Mouse (Mus musculus) CH12.LX (cell line): ENCODE results near the gene Mrps33. TPM values are rescaled to one million over a fixed set of nuclear protein-coding genes. Genes with fewer than 3 reads are reported as not detected.

Experiments
- DNase-seq: peaks from one replicate; pipeline ENCODE4 v3.0.0-alpha.2; 2013; ENCODE audit errors: extremely low read depth
- H3K27ac ChIP-seq: 2 replicates; pipeline ENCODE4 v1.5.1; 2012; ENCODE audit warnings: low read depth, mild to moderate bottlenecking, control low read depth, moderate library complexity; ENCODE audit not compliant: insufficient read depth
- H3K27me3 ChIP-seq: replicated peaks from 2 replicates; pipeline ENCODE3; 2012; ENCODE audit warnings: inconsistent platforms
- H3K36me3 ChIP-seq, 2 experiments: replicated peaks in 1 of 2; 2 replicates each; pipeline versions ENCODE3 to v1.6.1; 2012; ENCODE audit warnings: inconsistent platforms in 1 of 2, low read length in 1 of 2, mild to moderate bottlenecking in 1 of 2, mixed read lengths in 1 of 2, moderate library complexity in 1 of 2; ENCODE audit not compliant: control insufficient read depth in 1 of 2, insufficient read depth in 1 of 2
- H3K4me1 ChIP-seq, 2 experiments: 2 replicates each; pipeline ENCODE4 v1.6.1; 2012; ENCODE audit warnings: inconsistent platforms in 1 of 2, moderate library complexity in 1 of 2; ENCODE audit not compliant: insufficient read depth in 2 of 2, control insufficient read depth in 1 of 2
- H3K4me2 ChIP-seq: 2 replicates; pipeline ENCODE4 v1.6.1; 2012; ENCODE audit warnings: low read depth, mild to moderate bottlenecking, control low read depth; ENCODE audit not compliant: poor library complexity, insufficient read depth, severe bottlenecking
- H3K4me3 ChIP-seq, 3 experiments: fragments of 150-350 bp in 1 of 3; sonication (generic) in 1 of 3; replicated peaks in 1 of 3; 2 replicates each; pipeline versions ENCODE3 to v1.5.1; 2011 to 2012; ENCODE audit warnings: low read depth in 2 of 3, low read length in 2 of 3, mild to moderate bottlenecking in 2 of 3, moderate library complexity in 2 of 3, control low read depth in 1 of 3, improper control_type of control experiment in 1 of 3, inconsistent platforms in 1 of 3, mixed read lengths in 1 of 3; ENCODE audit not compliant: poor library complexity in 1 of 3
- H3K79me2 ChIP-seq: replicated peaks from 2 replicates; pipeline ENCODE4 v1.6.1; 2012; ENCODE audit warnings: mild to moderate bottlenecking, moderate library complexity; ENCODE audit not compliant: control insufficient read depth, poor library complexity, insufficient read depth, severe bottlenecking; ENCODE audit errors: extremely low read depth
- H3K9ac ChIP-seq: 2 replicates; pipeline ENCODE4 v1.6.1; 2012; ENCODE audit warnings: low read depth, mild to moderate bottlenecking, control low read depth, moderate library complexity; ENCODE audit not compliant: insufficient read depth
- H3K9me3 ChIP-seq: replicated peaks from 2 replicates; pipeline ENCODE3; 2012; ENCODE audit warnings: low read length, inconsistent platforms, mixed read lengths
- CHD1 ChIP-seq: IDR thresholded peaks from 2 replicates; pipeline ENCODE4 v1.6.1; 2012; ENCODE audit warnings: low read depth, low read length, improper control_type of control experiment, inconsistent platforms
- CHD2 ChIP-seq: IDR thresholded peaks from 2 replicates; pipeline ENCODE4 v1.6.1; 2011; ENCODE audit warnings: low read length, improper control_type of control experiment
- E2F4 ChIP-seq: IDR thresholded peaks from 2 replicates; pipeline ENCODE4 v1.6.1; 2011; ENCODE audit warnings: low read depth, low read length, improper control_type of control experiment; ENCODE audit not compliant: insufficient replicate concordance
- ELF1 ChIP-seq: IDR thresholded peaks from 2 replicates; pipeline ENCODE4 v1.6.1; 2014; ENCODE audit warnings: low read depth, mild to moderate bottlenecking, inconsistent platforms, low read length, improper control_type of control experiment
- ETS1 ChIP-seq: conservative IDR thresholded peaks from 2 replicates; pipeline ENCODE4 v1.6.1; 2012; ENCODE audit warnings: low read depth, mild to moderate bottlenecking, inconsistent platforms, low read length, improper control_type of control experiment, moderate library complexity
- GABPA ChIP-seq: IDR thresholded peaks from 2 replicates; pipeline ENCODE4 v1.6.1; 2012; ENCODE audit warnings: low read depth, low read length, improper control_type of control experiment, inconsistent platforms; ENCODE audit not compliant: insufficient replicate concordance
- HCFC1 ChIP-seq: IDR thresholded peaks from 2 replicates; pipeline ENCODE4 v1.6.1; 2012; ENCODE audit warnings: low read depth, mild to moderate bottlenecking, inconsistent platforms, low read length, improper control_type of control experiment
- IRF4 ChIP-seq: IDR thresholded peaks from 2 replicates; pipeline ENCODE4 v1.6.1; 2014; ENCODE audit warnings: low read depth, mild to moderate bottlenecking, inconsistent platforms, low read length, improper control_type of control experiment
- JUN ChIP-seq: IDR thresholded peaks from 2 replicates; pipeline ENCODE4 v1.6.1; 2011; ENCODE audit warnings: low read depth, mild to moderate bottlenecking, low read length, improper control_type of control experiment, moderate library complexity; ENCODE audit not compliant: insufficient read depth
- MAFK ChIP-seq: IDR thresholded peaks from 2 replicates; pipeline ENCODE4 v1.6.1; 2011; ENCODE audit warnings: low read length, improper control_type of control experiment; ENCODE audit not compliant: insufficient replicate concordance
- MAX ChIP-seq: IDR thresholded peaks from 2 replicates; pipeline ENCODE4 v1.6.1; 2011; ENCODE audit warnings: low read length, improper control_type of control experiment
- MEF2A ChIP-seq: IDR thresholded peaks from 2 replicates; pipeline ENCODE4 v1.6.1; 2014; ENCODE audit warnings: low read depth, mild to moderate bottlenecking, inconsistent platforms, low read length, improper control_type of control experiment, borderline replicate concordance
- NELFE ChIP-seq: IDR thresholded peaks from 2 replicates; pipeline ENCODE4 v1.6.1; 2011; ENCODE audit warnings: low read depth, low read length, improper control_type of control experiment
- PAX5 ChIP-seq: IDR thresholded peaks from 2 replicates; pipeline ENCODE4 v1.6.1; 2012; ENCODE audit warnings: low read length, inconsistent platforms, mixed read lengths
- RAD21 ChIP-seq: IDR thresholded peaks from 2 replicates; pipeline ENCODE4 v1.6.1; 2011; ENCODE audit warnings: low read depth, mild to moderate bottlenecking, low read length, improper control_type of control experiment, moderate library complexity
- RCOR1 ChIP-seq: conservative IDR thresholded peaks from 2 replicates; pipeline ENCODE4 v1.6.1; 2012; ENCODE audit warnings: low read depth, mild to moderate bottlenecking, inconsistent platforms, low read length, improper control_type of control experiment
- SIN3A ChIP-seq: IDR thresholded peaks from 2 replicates; pipeline ENCODE4 v1.6.1; 2012; ENCODE audit warnings: low read length, improper control_type of control experiment, inconsistent platforms
- SMC3 ChIP-seq: IDR thresholded peaks from 2 replicates; pipeline ENCODE4 v1.6.1; 2011; ENCODE audit warnings: low read depth, low read length, improper control_type of control experiment
- TBP ChIP-seq: conservative IDR thresholded peaks from 2 replicates; pipeline ENCODE4 v1.6.1; 2011; ENCODE audit warnings: low read depth, low read length, improper control_type of control experiment
- TCF12 ChIP-seq: IDR thresholded peaks from 2 replicates; pipeline ENCODE4 v1.6.1; 2014; ENCODE audit warnings: low read depth, mild to moderate bottlenecking, inconsistent platforms, low read length, improper control_type of control experiment
- USF2 ChIP-seq: conservative IDR thresholded peaks from 2 replicates; pipeline ENCODE4 v1.6.1; 2011; ENCODE audit warnings: low read depth, low read length, improper control_type of control experiment
- ZC3H11A ChIP-seq: IDR thresholded peaks from 2 replicates; pipeline ENCODE4 v1.6.1; 2012; ENCODE audit warnings: low read depth, mild to moderate bottlenecking, inconsistent platforms, low read length, improper control_type of control experiment
- ZKSCAN1 ChIP-seq: IDR thresholded peaks from 2 replicates; pipeline ENCODE4 v1.6.1; 2012; ENCODE audit warnings: low read depth, inconsistent platforms, low read length, improper control_type of control experiment, borderline replicate concordance
- ZNF384 ChIP-seq: IDR thresholded peaks from 2 replicates; pipeline ENCODE4 v1.6.1; 2012; ENCODE audit warnings: low read depth, low read length, improper control_type of control experiment, inconsistent platforms
- dilution Hi-C: fragments of 300-500 bp; cut with MboI; formaldehyde crosslinking; loops from 2 replicates; pipeline ENCODE4 v1.14.3; 2020; ENCODE audit warnings: low sequenced_read_pairs; ENCODE audit not compliant: extremely low pct_unique_long_range_greater_than_20kb, extremely low pct_ligation_motif_present
- in situ Hi-C: fragments of 300-500 bp; cut with MboI; formaldehyde crosslinking; loops from 3 replicates; pipeline ENCODE4 v1.14.3; 2019; ENCODE audit warnings: low sequenced_read_pairs, low pct_ligation_motif_present, low pct_unique_long_range_greater_than_20kb, mixed read lengths
- polyA plus RNA-seq: library from polyadenylated mRNA; unstranded; fragments of >175 nt; gene quantifications from 2 replicates; pipeline ENCODE4 v1.2.1, GENCODE M21; 2012; ENCODE audit warnings: low read depth; ENCODE audit not compliant: insufficient read length
- total RNA-seq, 2 experiments: library from RNA; depleted of rRNA; stranded (reverse); fragments of 300-350 nt in 1 of 2; fragments of >200 nt in 1 of 2; gene quantifications; 2 replicates each; pipeline ENCODE4 v1.2.3; 2012 to 2014

Gene Mrps33
- total and polyA plus RNA-seq, 3 experiments, result 138 to 346 (median 166) TPM

DNA sequence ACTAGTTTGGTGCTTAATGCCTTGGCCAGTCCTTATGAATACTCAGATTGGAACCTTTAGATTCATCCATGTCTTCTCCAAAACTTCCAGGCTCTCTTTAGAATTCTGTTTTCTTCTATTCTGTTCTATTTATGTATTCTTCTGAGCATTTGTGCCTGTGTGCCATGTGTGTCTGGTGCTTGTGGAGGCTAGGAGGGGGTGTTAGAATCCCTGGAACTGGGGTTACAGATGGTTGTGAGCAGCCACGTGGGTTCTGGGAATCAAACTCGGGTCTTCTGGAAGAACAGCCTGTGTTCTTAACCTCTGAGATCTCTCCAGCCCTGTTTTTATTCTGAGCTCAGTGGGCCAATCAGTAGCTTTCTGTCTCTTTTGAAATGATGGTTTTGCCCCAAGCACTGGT is 13.7 kb downstream of the Mrps33 start:
- no peaks in the 10 kb centered on the region for H3K27me3 ChIP-seq
- TF ChIP-seq HCFC1 (no peak), NELFE (no peak), ZNF384 (no peak), GABPA (no peak), MAFK (no peak), IRF4 (no peak), USF2 (no peak), CHD1 (no peak), MAX (no peak), RAD21 (no peak), ZC3H11A (no peak), PAX5 (no peak), ELF1 (no peak), SMC3 (no peak), ETS1 (no peak), JUN (no peak), MEF2A (no peak)
- TF ChIP-seq, all 38 proteins: peak for 0
- H3K9me3 ChIP-seq, result no peaks in the 10 kb centered on the region
- DNase-seq, result no peak
- in situ Hi-C loops (no loop called here), dilution Hi-C loops (no loop called here)
- peaks cover 3 to 20% of the 10 kb centered on the region in 2 experiments for H3K36me3 ChIP-seq
- H3K4me2 ChIP-seq, result no peak overlapping the region
- H3K4me3 ChIP-seq, result no peak overlapping the region
- no peak overlapping the region for H3K27ac ChIP-seq
- no peaks in the 10 kb centered on the region for H3K4me1 ChIP-seq
- H3K79me2 ChIP-seq, result no peaks in the 10 kb centered on the region
- no peak overlapping the region for H3K9ac ChIP-seq

DNA sequence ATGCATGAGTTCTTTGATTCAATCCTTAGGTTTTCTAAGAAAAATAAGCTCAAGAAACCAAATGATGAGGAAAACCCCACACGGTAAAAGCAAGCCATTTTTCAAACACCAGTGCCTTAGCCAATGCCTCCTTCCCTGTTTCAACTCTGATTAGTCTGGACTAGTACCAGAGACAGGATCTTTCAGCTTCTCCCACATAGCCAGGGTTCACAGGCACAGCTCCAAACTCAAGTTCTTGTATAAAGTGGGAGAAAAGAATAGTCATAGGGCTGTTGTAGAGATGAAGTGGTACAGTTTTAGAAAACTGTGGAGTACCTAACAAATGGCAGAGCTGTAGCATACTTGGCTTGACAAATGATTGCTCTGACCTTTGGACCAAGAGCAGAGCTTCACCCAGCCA is 14.6 kb downstream of the Mrps33 start:
- no peak overlapping the region for H3K4me3 ChIP-seq
- no peaks in the 10 kb centered on the region for H3K9me3 ChIP-seq
- TF ChIP-seq SIN3A (no peak), TCF12 (no peak), JUN (no peak), CHD2 (no peak), ZC3H11A (no peak), NELFE (no peak), MAFK (no peak), SMC3 (no peak), MAX (no peak), MEF2A (no peak), TBP (no peak), E2F4 (no peak), ZKSCAN1 (no peak), PAX5 (no peak), ELF1 (no peak), RCOR1 (no peak), USF2 (no peak), IRF4 (no peak), ETS1 (no peak), RAD21 (no peak)
- in situ Hi-C loops, result no loop called here
- H3K79me2 ChIP-seq, result no peaks in the 10 kb centered on the region
- H3K36me3 ChIP-seq, result peaks cover under 1 to 14% of the 10 kb centered on the region in 2 experiments
- no peak overlapping the region for H3K27ac ChIP-seq
- H3K27me3 ChIP-seq, result no peaks in the 10 kb centered on the region
- H3K4me2 ChIP-seq, result no peak overlapping the region
- no peaks in the 10 kb centered on the region for H3K4me1 ChIP-seq
- no peak for DNase-seq
- H3K9ac ChIP-seq, result no peak overlapping the region
- dilution Hi-C loops, result no loop called here
